Mouse (Mus musculus): ENCODE data around the gene Ston1. TPM values are rescaled to one million over a fixed set of nuclear protein-coding genes. Genes with fewer than 3 reads are reported as not detected.

Ston1 gene
- polyA plus RNA-seq, 1 experiment from 2014 or later: 9.9 TPM

- Histone ChIP-seq H3K9ac (ENCODE audit: low read length) (no peak overlapping the region), H3K36me3 (ENCODE audit: control insufficient read depth, insufficient read depth, low read length) (peaks cover 7% of the 10 kb centered on the region; the same call in 1 of the 2 replicates), H3K9me3 (ENCODE audit: control insufficient read depth, low read length) (no peaks in the 10 kb centered on the region), H3K4me1 (replicated peaks; ENCODE audit: control insufficient read depth, insufficient read depth, low read length) (no peaks in the 10 kb centered on the region), H3K27ac (ENCODE audit: low read depth) (no peak overlapping the region), H3K4me3 (ENCODE audit: low read depth, low read length) (no peak overlapping the region), H3K27me3 (replicated peaks; ENCODE audit: control insufficient read depth, insufficient read depth, low read length) (no peaks in the 10 kb centered on the region), H3K4me2 (ENCODE audit: low read length) (no peak overlapping the region)
- ATAC-seq (replicated peaks; ENCODE audit: low FRiP score, low TSS enrichment, low read depth) (peak; percentile 69; the same call in 1 of the 2 replicates), DNase-seq (ENCODE audit: low spot score) (peak; percentile 95)
- WGBS: 24% methylated on average over 21 of the region's 21 CpGs
Measured at GRCm38 (mm10) chr17:88652702-88653374, 55.4 kb downstream of the Ston1 start.

- H3K4me1 ChIP-seq (replicated peaks; ENCODE audit: control insufficient read depth, insufficient read depth, low read length): no peaks in the 10 kb centered on the region
- H3K9me3 ChIP-seq (ENCODE audit: control insufficient read depth, low read length): no peaks in the 10 kb centered on the region
- DNase-seq (ENCODE audit: low spot score) (peak; percentile 45), ATAC-seq (replicated peaks; ENCODE audit: low FRiP score, low TSS enrichment, low read depth) (no peak)
- H3K4me3 ChIP-seq (ENCODE audit: low read depth, low read length): no peak overlapping the region
- H3K36me3 ChIP-seq (ENCODE audit: control insufficient read depth, insufficient read depth, low read length): peaks cover 6% of the 10 kb centered on the region; the same call in 1 of the 2 replicates
- H3K27ac ChIP-seq (ENCODE audit: low read depth): no peak overlapping the region
- no peak overlapping the region for H3K4me2 ChIP-seq (ENCODE audit: low read length)
- 75% methylated on average over 4 of the region's 4 CpGs for WGBS
- H3K27me3 ChIP-seq (replicated peaks; ENCODE audit: control insufficient read depth, insufficient read depth, low read length): no peaks in the 10 kb centered on the region
- H3K9ac ChIP-seq (ENCODE audit: low read length): no peak overlapping the region
Measured at GRCm38 (mm10) chr17:88653375-88653769, 55.9 kb downstream of the Ston1 start.

GRCm38 (mm10) chr17:88658510-88658909 is 61.0 kb downstream of the Ston1 start:
- H3K4me1 ChIP-seq (replicated peaks; ENCODE audit: control insufficient read depth, insufficient read depth, low read length): no peaks in the 10 kb centered on the region
- no peak for ATAC-seq (replicated peaks; ENCODE audit: low FRiP score, low TSS enrichment, low read depth)
- H3K9me3 ChIP-seq (ENCODE audit: control insufficient read depth, low read length): no peaks in the 10 kb centered on the region
- no peaks in the 10 kb centered on the region for H3K36me3 ChIP-seq (ENCODE audit: control insufficient read depth, insufficient read depth, low read length)
- no peak overlapping the region for H3K9ac ChIP-seq (ENCODE audit: low read length)
- DNase-seq (ENCODE audit: low spot score): no peak
- no peaks in the 10 kb centered on the region for H3K27me3 ChIP-seq (replicated peaks; ENCODE audit: control insufficient read depth, insufficient read depth, low read length)
- no peak overlapping the region for H3K4me3 ChIP-seq (ENCODE audit: low read depth, low read length)
- 85% methylated on average over 6 of the region's 6 CpGs for WGBS
- H3K27ac ChIP-seq (ENCODE audit: low read depth): no peak overlapping the region
- no peak overlapping the region for H3K4me2 ChIP-seq (ENCODE audit: low read length)

GRCm38 (mm10) chr17:88666076-88666475 is 68.6 kb downstream of the Ston1 start:
- Histone ChIP-seq H3K27ac (ENCODE audit: low read depth) (no peak overlapping the region), H3K27me3 (replicated peaks; ENCODE audit: control insufficient read depth, insufficient read depth, low read length) (no peaks in the 10 kb centered on the region), H3K4me1 (replicated peaks; ENCODE audit: control insufficient read depth, insufficient read depth, low read length) (0 out of 2 replicates have a peak, but pooled peaks cover 3% of the 10 kb centered on the region), H3K4me2 (ENCODE audit: low read length) (no peak overlapping the region), H3K4me3 (ENCODE audit: low read depth, low read length) (no peak overlapping the region), H3K9ac (ENCODE audit: low read length) (no peak overlapping the region), H3K9me3 (ENCODE audit: control insufficient read depth, low read length) (no peaks in the 10 kb centered on the region), H3K36me3 (ENCODE audit: control insufficient read depth, insufficient read depth, low read length) (no peaks in the 10 kb centered on the region)
- no peak for DNase-seq (ENCODE audit: low spot score)
- no peak for ATAC-seq (replicated peaks; ENCODE audit: low FRiP score, low TSS enrichment, low read depth)
- 74% methylated on average over 2 of the region's 2 CpGs for WGBS

GRCm38 (mm10) chr17:88668452-88668851 is 71.0 kb downstream of the Ston1 start, which contains the start of gene Gtf2a1l:
Gene Gtf2a1l (plus strand): TSS chr17:88668660.
- Histone ChIP-seq H3K27me3 (replicated peaks; ENCODE audit: control insufficient read depth, insufficient read depth, low read length) (no peaks in the 10 kb centered on the region), H3K4me2 (ENCODE audit: low read length) (peak within 1 kb of the TSS; percentile 42), H3K36me3 (ENCODE audit: control insufficient read depth, insufficient read depth, low read length) (no peaks in the 10 kb centered on the region), H3K9me3 (ENCODE audit: control insufficient read depth, low read length) (no peaks in the 10 kb centered on the region), H3K9ac (ENCODE audit: low read length) (no peak within 1 kb of the TSS), H3K27ac (ENCODE audit: low read depth) (no peak within 1 kb of the TSS), H3K4me1 (replicated peaks; ENCODE audit: control insufficient read depth, insufficient read depth, low read length) (0 out of 2 replicates have a peak, but pooled peaks cover 3% of the 10 kb centered on the region), H3K4me3 (ENCODE audit: low read depth, low read length) (0 out of 2 replicates have a peak within 1 kb of the TSS, but pooled peaks have one; percentile 1)
- ATAC-seq (replicated peaks; ENCODE audit: low FRiP score, low TSS enrichment, low read depth) (no peak; the same call in 1 of the 2 replicates), DNase-seq (ENCODE audit: low spot score) (no peak)
- 29% methylated on average over 21 of the region's 21 CpGs for WGBS

- Histone ChIP-seq H3K36me3 (ENCODE audit: control insufficient read depth, insufficient read depth, low read length) (no peaks in the 10 kb centered on the region), H3K4me3 (ENCODE audit: low read depth, low read length) (no peak overlapping the region), H3K4me1 (replicated peaks; ENCODE audit: control insufficient read depth, insufficient read depth, low read length) (0 out of 2 replicates have a peak, but pooled peaks cover 3% of the 10 kb centered on the region), H3K9me3 (ENCODE audit: control insufficient read depth, low read length) (no peaks in the 10 kb centered on the region), H3K27ac (ENCODE audit: low read depth) (no peak overlapping the region), H3K4me2 (ENCODE audit: low read length) (no peak overlapping the region), H3K27me3 (replicated peaks; ENCODE audit: control insufficient read depth, insufficient read depth, low read length) (no peaks in the 10 kb centered on the region), H3K9ac (ENCODE audit: low read length) (no peak overlapping the region)
- DNase-seq (ENCODE audit: low spot score) (peak; percentile 7), ATAC-seq (replicated peaks; ENCODE audit: low FRiP score, low TSS enrichment, low read depth) (no peak)
- WGBS: 73% methylated on average over 2 of the region's 2 CpGs
Measured at GRCm38 (mm10) chr17:88669921-88670320, 72.4 kb downstream of the Ston1 start.

GRCm38 (mm10) chr17:88670800-88671199 is 73.3 kb downstream of the Ston1 start:
- H3K4me3 ChIP-seq (ENCODE audit: low read depth, low read length): no peak overlapping the region
- 0 out of 2 replicates have a peak, but pooled peaks cover 3% of the 10 kb centered on the region for H3K4me1 ChIP-seq (replicated peaks; ENCODE audit: control insufficient read depth, insufficient read depth, low read length)
- DNase-seq (ENCODE audit: low spot score): no peak
- no peaks in the 10 kb centered on the region for H3K9me3 ChIP-seq (ENCODE audit: control insufficient read depth, low read length)
- no peaks in the 10 kb centered on the region for H3K27me3 ChIP-seq (replicated peaks; ENCODE audit: control insufficient read depth, insufficient read depth, low read length)
- WGBS: 37% methylated on average over 4 of the region's 4 CpGs
- no peak overlapping the region for H3K4me2 ChIP-seq (ENCODE audit: low read length)
- ATAC-seq (replicated peaks; ENCODE audit: low FRiP score, low TSS enrichment, low read depth): no peak
- no peaks in the 10 kb centered on the region for H3K36me3 ChIP-seq (ENCODE audit: control insufficient read depth, insufficient read depth, low read length)
- H3K27ac ChIP-seq (ENCODE audit: low read depth): no peak overlapping the region
- no peak overlapping the region for H3K9ac ChIP-seq (ENCODE audit: low read length)

GRCm38 (mm10) chr17:88675310-88676309 is 78.1 kb downstream of the Ston1 start:
- Histone ChIP-seq H3K4me3 (ENCODE audit: low read depth, low read length) (no peak overlapping the region), H3K36me3 (ENCODE audit: control insufficient read depth, insufficient read depth, low read length) (no peaks in the 10 kb centered on the region), H3K27ac (ENCODE audit: low read depth) (no peak overlapping the region), H3K9me3 (ENCODE audit: control insufficient read depth, low read length) (no peaks in the 10 kb centered on the region), H3K27me3 (replicated peaks; ENCODE audit: control insufficient read depth, insufficient read depth, low read length) (no peaks in the 10 kb centered on the region), H3K4me1 (replicated peaks; ENCODE audit: control insufficient read depth, insufficient read depth, low read length) (0 out of 2 replicates have a peak, but pooled peaks cover 3% of the 10 kb centered on the region), H3K4me2 (ENCODE audit: low read length) (no peak overlapping the region), H3K9ac (ENCODE audit: low read length) (no peak overlapping the region)
- 89% methylated on average over 23 of the region's 23 CpGs for WGBS
- ATAC-seq (replicated peaks; ENCODE audit: low FRiP score, low TSS enrichment, low read depth): no peak
- DNase-seq (ENCODE audit: low spot score): no peak

Measured in intestine, embryonic 14.5 days (tissue).